Mouse (Mus musculus): ENCODE measurements around the gene Smco4.
"Not testable (repeated sequence)": the region's sequence is repeated elsewhere in the genome, so short reads cannot be mapped to it uniquely, and the experiment has no call there.

Gene Smco4

GRCm38 (mm10) chr9:15493235-15493924 is at the start of gene Smco4:
Gene Smco4 (plus strand): TSS chr9:15493432.
- DNase-seq (ENCODE audit: low read depth) = peak; percentile 82

GRCm38 (mm10) chr9:15447397-15447796 is 45.8 kb upstream of the Smco4 start:
- no peak for DNase-seq (ENCODE audit: low read depth)

- no peak for DNase-seq (ENCODE audit: low read depth)
These were observed 42.3 kb upstream of the Smco4 start for GRCm38 (mm10) chr9:15450921-15451320.

DNA sequence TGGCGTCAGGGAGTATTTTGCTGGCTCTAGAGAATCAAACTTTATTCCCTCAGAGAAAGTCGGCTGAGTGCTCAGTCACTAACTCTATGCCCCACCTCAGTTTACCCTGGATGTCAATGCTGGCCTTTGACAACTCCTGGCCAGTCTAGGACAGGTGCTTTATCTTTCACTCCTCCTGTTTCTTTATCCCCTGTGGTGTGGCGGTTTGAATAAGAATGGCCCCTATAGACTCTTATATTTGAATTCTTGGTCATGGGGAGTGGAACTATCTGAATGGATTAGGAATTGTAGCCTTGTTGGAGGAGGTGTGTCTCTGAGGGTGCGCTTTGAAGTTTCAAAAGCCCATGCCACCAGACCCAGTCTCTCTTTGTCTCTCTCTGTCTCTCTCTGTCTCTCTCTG is 21.0 kb upstream of the Smco4 start:
- DNase-seq (ENCODE audit: low read depth) = no peak

DNA sequence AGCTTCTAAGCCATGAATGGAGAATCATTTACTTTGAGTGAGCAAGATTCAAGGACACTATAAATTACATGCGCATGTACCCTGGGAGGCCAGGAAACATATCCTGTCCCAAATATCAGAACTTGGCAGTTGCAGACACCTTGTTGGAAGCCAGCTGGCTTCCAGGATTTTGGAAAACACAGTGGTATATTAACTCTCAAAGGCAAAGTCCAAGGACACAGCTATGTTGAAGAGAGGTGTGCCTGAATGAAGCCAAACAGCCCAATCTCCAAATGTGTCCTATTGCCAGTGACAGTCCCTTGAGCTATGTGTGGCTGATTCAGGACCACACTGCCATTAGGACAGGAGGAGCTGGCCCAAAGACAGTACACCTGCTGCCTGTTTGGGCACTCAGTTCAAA is 20.0 kb upstream of the Smco4 start:
- no peak for DNase-seq (ENCODE audit: low read depth)

- DNase-seq (ENCODE audit: low read depth) = no peak
These were observed 15.7 kb upstream of the Smco4 start for GRCm38 (mm10) chr9:15477556-15477955.

DNA sequence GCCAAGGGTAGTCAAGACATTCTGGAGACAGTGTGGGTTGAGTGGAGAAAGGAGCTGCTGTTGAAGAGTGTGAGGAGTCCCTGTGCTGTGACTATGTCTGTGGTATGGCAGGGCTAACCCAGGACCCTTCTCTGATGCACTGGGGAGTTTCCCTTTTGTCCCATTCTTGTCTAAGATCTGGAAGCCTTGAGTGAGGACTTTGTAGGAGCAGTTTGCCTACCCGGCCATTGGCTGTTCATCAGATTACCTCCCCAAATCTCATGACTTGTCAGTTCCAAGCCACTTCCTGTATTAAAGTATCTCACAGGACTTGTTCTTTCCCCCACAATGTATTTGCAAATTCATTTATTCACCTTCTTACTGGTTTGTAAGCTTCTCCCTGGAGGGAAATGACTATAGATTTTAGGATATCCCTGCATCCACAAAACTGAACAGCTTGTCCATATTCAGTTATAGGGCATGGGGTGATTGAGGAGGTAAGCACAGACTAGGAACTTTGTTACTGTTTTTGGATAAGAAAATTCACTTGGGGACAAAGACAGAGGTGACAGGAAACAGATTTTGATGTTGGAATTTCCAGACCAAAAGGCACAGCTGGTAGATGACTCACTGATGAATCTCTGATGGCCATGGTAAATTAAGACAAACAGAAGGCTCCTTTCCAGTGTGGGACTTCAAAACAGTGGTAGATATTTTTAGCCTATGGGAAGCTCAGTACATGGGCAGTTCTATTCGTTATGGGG is 5.4 kb upstream of the Smco4 start:
- no peak for DNase-seq (ENCODE audit: low read depth)

DNA sequence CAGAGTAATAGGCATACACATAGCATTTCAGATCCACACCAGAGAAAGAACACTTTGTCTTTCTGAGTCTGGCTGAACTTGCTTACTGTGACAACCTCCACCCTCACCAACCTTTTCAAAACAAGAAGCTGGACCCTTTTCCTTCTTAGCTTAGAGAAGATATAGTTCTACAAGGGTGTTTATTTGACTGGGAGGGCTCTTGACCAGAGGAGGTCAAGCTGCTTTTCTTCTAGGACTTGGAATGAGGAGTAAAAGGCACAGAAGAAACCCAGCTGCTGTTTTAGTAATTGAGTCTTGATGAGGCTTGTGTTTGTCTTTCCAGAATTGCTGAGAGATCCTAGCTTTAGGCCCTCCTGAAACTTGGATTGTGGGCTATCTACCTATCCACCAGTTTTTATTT is 3.9 kb upstream of the Smco4 start:
- DNase-seq (ENCODE audit: low read depth) = no peak

DNA sequence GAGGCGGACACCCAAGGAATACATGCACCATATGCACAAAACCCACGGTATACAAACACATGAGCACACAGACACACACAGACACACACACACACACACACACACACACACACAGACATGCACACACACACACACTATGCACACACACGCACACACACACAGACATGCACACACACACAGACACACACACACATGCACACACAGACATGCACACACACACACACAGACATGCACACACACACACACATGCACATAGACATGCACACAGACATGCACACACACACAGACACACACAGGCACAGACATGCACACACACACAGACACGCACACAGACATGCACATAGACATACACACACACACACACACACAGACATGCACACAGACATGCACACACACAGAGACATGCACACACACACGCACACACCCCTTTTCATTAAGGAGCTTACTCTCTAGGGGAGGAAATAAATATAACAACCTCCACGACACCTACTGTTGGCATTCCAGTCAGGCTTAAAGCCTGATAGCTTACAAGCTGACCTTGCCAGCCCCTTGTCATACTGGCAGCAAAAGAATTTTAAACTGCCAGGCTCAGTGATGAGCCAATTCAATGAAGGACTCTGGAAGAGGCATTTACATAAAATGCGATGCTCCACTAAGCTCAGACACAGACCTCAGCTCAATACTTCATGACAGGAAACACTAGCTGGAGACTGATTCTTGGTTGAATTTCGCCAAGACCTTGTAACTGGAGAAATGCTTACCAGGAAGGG is 2.7 kb upstream of the Smco4 start:
- no peak for DNase-seq (ENCODE audit: low read depth)

DNA sequence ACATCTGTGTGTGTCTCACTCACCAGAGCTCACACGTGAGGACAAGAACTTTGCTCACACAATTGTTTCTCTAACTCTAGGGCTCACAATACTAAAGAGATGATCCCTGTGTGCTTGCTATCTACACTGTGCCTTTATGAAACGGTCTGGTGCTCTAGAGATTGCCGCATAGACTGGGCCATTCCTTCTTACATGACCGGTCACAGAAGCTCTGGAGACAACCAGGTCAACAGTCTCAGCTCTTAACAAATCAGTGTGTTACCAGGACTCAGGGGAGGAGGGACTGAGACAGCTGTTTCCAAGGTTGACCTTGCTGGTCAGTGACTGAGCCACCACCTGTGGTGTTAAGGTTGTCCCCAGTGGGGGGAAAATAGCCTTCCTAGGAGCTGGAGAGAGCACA is 1.5 kb upstream of the Smco4 start:
- DNase-seq (ENCODE audit: low read depth) = no peak

- DNase-seq (ENCODE audit: low read depth) = no peak
These were observed 831 bp upstream of the Smco4 start for GRCm38 (mm10) chr9:15492401-15492800.

DNA sequence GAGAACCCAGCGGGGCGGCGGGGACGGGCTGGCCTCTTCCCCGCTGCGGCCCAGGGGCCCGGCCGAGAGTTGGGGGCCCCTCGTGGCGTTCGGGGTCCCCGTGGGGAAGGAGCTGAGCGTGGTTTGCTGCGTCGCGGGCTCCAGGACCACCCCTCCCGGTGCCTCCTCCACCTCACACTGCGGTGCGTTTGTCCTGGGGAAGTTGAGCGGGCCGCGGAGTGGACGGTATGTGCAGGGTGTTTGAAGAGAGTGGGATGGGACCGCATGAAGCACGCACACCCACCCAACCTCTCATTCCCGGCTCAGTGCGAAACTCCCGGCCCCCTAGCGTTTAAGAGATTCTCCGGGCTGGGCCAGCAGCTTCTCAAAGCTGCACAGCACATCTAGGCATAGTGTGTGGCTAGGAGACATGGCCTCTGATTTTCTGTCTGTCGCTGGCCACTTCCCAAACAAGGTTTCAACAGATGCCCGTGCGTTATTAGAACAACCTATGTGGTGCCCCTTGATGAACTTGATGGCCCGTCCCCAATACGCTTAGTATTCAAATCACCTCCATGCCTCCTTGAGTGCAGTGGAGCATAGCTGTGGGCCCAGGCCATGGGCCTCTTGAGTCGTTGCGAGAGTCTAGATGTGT is 810 bp downstream of the Smco4 start:
- peak; percentile 69 for DNase-seq (ENCODE audit: low read depth)

GRCm38 (mm10) chr9:15495281-15495680 is 2.0 kb downstream of the Smco4 start:
- not testable (repeated sequence) for DNase-seq (ENCODE audit: low read depth)

GRCm38 (mm10) chr9:15495921-15496577 is 2.8 kb downstream of the Smco4 start:
- no peak for DNase-seq (ENCODE audit: low read depth)

DNA sequence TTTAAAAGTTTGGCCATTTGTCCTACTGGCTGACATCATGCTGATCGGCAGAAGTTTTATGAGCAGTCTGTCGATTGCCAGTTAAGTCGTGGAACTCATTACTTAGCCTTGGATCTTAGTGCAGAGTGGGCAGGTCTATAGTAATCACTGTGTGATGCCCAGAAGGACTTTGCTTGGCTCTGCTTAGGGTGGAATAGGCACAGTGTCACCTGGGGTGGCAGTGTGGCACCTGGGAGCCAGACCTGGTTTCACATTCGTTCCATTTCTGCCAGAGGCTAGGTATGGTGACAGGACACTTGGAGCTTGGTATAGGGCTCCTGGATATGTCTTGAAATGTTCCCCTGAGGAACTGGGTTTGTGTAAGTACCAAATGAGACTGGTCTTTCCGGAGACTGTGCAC is 6.8 kb downstream of the Smco4 start:
- DNase-seq (ENCODE audit: low read depth) = no peak

DNA sequence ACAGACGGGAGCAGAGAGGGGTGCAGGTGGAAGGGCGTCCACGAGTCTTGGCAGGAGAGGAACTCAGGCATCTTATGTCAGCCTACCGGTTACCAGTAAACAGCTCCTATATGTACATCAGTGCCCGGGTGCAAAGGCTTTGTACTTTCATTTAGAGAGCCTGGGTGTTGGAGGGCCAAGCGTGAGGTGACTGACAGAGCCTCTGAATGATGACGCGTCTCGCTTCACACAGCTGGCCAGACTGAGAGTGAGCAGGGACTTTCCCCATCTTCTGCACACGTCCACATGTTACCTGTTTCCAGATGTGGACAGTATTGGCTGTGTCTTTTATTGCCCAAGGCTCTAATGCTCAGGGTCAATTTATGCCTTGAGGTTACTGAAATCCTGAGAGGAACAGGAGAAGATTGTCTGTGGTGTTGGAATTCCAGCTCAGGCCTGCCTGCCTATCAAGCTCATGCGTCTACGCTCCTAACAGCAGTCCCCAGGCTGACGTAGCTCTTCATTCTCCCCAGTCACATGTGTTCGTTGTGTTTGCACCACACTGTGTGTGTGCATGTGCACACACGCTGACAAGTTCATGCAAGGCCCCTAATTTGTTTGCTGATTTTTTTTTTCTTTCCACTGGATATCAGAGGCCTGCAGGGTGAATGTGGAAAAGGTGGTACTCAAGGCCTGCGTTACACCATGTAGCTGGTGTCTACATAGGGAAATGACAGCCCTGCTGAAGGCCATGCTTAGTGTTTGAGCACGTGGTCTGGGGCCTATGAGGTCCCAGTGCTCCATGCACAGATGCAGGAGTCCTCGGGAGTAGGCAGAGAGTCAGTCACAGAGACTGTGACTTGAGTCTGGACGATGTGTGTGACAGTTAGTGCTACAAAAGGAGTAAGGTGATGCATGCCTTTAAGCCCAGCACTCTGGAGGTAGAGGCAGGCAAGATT is 8.4 kb downstream of the Smco4 start:
- DNase-seq (ENCODE audit: low read depth) = peak; percentile 62

- DNase-seq (ENCODE audit: low read depth) = no peak
These were observed 9.2 kb downstream of the Smco4 start for GRCm38 (mm10) chr9:15502476-15502875.

- DNase-seq (ENCODE audit: low read depth) = no peak
These were observed 10.1 kb downstream of the Smco4 start for GRCm38 (mm10) chr9:15503307-15503706.

- no peak for DNase-seq (ENCODE audit: low read depth)
These were observed 10.6 kb downstream of the Smco4 start for GRCm38 (mm10) chr9:15503827-15504226.

DNA sequence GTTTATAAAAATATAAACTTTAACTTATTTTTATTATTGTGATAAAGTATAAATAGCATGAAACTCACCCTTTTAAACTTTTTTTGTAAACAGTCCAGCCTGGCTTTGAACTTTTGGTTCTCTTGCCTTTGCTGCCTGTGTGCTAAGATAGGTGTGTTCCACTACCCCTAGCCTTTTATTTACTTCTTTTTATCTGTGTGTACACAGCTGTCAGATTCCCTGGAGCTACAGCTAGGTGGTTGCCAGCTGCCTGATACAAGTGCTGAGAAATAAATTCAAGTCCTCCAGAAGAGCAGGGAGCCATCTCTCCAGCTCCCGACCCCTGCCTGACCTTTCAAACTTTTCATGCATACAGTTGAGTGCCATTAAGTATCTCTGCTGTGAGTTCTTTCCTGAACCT is 12.1 kb downstream of the Smco4 start:
- DNase-seq (ENCODE audit: low read depth) = no peak

GRCm38 (mm10) chr9:15506863-15507262 is 13.6 kb downstream of the Smco4 start:
- no peak for DNase-seq (ENCODE audit: low read depth)
